Mouse (Mus musculus): Measurements from ENCODE around the gene Tob2.

DNA sequence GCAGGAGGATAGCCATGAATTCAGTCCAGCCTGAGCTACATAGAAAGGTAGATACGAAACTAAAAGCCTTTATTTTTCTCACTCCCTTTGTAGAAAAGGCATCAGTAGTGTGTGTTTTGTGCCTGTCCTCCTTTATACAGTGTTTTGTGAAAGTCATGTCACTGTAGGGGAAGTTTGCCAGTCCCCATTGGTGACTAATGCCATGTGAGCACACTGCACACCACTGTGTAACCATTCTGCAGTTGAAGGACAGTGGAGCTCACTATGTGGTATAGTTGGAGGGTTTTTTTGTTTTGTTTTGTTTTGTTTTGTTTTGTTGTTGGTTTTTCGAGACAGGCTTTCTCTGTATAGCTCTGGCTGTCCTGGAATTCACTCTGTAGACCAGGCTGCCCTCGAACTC, 40.2 kb downstream of the Tob2 start:
- TF ChIP-seq MAZ (IDR thresholded peaks at IDR 0.05; ENCODE audit: low read depth, low read length) (no peak), USF2 (conservative IDR thresholded peaks at IDR 0.05; ENCODE audit: low read depth, low read length) (no peak), POLR2AphosphoS2 (IDR thresholded peaks at IDR 0.05; ENCODE audit: low read depth, low read length) (no peak), CTCF (conservative IDR thresholded peaks at IDR 0.05 in 1 of 2, IDR thresholded peaks at IDR 0.05 in 1 of 2; ENCODE audit: low read depth in 2 of 2, low read length in 2 of 2) (no peak), JUN (IDR thresholded peaks at IDR 0.05; ENCODE audit: insufficient read depth, low read depth, low read length) (no peak), POLR2A (IDR thresholded peaks at IDR 0.05; ENCODE audit: low read depth, low read length) (no peak), NRF1 (IDR thresholded peaks at IDR 0.05; ENCODE audit: low read depth, low read length) (no peak)

Measured in CH12.LX (cell line).